Mouse (Mus musculus) cerebellum, adult 11-12 months (tissue): ENCODE measurements around the gene Ndufa9.

ENCODE experiments used
- DNase-seq: peaks from one replicate; pipeline ENCODE4 v3.0.0; 2022

The Ndufa9 gene

DNA sequence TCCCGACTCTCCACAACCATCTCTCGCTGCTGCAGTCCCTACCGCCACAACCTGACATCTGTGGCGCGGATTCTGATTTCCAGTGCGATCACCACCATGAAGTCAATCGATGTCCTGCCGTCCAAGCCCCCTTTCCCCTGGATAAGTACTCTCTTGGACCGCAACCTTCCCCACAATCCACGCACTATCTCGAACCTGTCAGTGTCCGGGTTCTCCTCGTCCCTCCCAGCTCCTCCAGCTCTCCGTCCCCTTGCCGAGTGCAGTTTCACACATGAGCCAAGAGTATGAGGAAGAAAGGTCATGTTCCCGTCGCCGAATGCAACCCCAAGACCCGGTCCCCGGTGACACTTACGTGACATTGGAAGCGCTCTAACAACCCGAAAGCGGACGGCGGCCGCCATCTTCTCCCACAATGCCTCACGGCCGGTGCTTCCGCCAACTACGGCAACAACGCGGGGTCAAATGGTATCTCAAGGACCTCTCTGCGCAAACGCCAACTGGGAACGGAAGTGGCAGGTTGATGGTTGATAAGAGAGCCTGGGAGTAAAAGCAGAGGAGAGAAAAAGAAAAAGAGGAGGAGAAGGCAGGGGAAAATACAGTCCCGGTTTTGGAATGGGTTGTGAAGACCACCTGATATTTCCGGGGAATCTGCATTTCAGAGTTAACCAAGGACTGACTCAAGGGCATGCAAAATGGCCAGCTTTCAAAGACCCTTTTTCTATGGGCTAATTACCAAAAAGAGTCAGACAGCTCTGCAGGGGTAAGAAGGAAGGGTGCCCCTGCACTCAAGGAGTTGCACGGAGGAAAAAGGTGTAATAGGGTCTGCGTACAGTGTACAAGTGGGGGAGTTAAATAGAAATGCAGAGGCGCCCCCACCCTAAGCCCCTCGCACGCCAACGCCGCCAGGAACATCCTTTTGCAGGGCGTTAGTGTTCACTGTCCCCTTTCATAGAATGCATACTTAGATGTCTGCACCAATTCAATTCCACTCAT lies at the start of gene Ndufa9:
Ndufa9 (minus strand) TSS at position 425 of the 993 bp plus-strand sequence.
- peak; percentile 93 for DNase-seq

DNA sequence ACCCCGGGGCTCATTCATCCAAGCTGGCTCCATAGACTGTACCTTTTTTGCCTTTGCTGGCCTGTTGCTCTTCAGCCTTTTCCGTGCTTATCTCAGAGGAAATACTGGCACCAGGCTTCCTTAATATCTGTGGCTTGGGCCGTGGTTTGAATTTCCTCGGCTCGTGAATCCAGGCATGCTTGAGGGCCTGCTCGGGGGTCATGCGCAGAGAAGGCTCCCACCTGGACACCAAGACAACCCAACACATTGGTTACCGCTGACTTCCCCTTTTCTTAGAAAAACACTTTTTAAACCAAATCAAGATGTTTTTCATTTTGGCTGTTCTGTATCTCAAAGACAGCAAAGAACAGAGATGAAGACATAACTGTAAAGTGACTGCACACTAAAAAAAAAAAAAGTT lies 28.2 kb upstream of the Ndufa9 start:
- no peak for DNase-seq

DNA sequence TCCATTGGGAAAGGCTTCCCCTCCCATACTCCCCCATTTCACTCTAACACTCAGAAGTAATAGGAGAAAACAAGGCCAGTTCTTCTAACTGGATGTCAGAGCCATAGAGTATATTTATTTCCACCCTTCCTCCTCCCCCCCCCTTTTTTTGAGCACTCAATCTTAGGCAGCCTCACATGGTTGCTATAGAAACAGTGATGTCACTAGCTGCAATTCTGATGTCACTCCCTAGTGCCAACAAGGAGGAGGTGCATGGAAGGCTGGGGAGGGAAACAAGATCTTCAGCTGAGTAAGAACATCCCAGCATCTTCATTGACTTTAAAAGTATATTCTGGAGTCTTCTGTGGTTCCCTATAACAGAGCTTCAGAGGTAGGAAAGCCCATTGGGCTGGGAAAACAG lies 3.9 kb upstream of the Ndufa9 start, which contains the start of gene Akap3:
Akap3 (plus strand) TSS at position 218 of the 400 bp plus-strand sequence.
- DNase-seq = no peak

DNA sequence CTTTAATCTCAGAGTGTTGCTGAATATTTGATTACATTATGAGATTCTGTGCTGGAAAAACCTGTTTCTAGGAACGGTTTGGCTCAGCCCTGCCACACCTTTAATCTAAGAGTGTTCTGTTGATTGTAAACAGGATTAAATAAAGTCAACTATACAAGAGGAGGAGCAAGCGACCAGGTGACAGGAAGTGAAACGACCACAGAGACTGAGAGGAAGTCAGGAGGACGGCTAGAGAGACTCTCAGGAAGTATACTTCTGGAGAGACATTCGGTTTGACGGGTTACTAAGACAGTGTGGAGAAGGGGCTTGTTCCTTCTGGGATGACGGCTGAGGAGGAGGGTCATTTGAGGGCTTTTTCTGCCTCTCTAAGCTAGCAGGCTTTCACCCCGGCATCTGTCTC lies 12.3 kb downstream of the Ndufa9 start:
- DNase-seq = no peak

DNA sequence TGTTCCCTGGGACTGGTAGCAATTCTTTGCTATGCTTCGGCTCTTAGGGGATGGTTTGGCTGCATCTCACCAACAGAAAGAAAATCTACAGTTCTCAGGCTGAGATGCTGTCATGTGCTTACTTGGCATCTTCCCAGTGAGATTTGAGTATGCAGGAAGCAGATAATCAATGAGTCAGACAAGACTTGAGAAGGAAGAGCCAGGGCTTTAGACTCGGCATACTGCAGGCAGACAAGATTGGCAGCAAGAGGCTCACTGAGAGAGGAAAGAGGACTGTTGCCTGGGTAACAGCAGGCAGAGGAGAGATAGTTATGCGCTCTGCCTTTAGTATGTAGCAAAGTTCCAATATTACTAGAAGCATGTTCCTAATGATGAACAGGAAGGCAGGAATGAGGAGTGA lies 25.8 kb downstream of the Ndufa9 start:
- no peak for DNase-seq

DNA sequence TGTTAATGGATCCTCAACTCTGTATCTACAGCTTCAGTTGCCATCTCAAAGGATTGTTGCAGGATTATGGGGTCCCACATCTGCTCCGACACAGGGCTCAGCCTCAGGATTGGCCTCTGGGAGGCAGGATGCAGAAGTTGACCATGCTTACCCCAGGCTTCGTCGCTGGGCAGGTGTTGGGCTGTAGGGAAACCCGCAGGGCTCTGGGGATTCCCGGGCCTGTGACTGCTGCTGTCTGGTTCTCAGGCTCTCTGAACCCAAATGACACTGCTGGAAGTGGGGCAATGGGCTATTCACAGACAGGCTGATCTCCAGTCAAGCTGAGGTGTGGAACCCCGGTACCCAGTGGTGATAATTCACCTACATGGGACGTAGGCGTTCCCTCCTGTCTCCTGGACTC lies 32.6 kb downstream of the Ndufa9 start:
- DNase-seq = no peak

DNA sequence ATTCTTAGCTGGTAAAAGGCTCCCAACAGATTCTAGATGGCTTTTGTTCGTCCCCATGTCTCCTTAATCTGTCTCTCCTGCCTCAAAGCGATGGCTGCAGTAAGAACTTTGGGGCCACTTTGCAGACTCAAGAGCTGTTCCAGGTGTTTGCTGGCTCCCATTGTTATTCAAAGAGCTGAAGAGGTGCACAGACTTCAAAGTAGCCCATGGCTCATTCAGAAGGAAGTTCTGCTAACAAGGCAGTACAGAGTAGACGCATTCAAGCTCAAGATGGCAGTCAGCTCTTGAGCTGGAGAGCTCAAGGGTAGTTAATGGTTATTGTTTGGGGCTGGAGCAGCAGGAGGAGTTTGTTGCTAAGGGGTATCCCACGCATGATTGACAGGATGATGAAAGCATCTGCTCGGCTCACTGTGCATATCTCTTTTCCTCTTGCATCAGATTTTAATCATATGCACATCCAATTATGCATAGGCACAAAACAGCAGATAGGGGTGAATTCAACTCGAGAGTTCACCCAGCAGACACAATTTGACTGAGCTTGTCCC lies 33.7 kb downstream of the Ndufa9 start:
- DNase-seq = no peak

DNA sequence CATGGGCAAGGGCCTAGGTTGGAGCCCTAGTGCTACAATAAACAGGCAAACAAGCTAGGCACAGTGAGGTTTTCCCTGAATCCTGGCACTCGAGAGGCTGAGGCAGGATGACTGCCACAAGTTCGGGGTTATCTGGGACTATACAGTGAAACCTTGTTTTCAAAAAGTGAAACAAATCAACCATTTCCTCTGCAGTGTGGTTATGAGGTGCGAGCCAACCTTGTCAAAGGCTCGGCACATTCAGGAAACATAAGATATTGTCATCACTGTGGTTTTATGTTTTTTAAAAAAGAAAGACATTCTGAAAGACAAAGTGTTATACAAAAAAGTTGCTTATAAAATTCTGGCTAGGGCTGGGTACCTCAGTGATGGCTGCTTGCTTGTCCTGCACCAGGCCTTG lies 37.5 kb downstream of the Ndufa9 start:
- no peak for DNase-seq

DNA sequence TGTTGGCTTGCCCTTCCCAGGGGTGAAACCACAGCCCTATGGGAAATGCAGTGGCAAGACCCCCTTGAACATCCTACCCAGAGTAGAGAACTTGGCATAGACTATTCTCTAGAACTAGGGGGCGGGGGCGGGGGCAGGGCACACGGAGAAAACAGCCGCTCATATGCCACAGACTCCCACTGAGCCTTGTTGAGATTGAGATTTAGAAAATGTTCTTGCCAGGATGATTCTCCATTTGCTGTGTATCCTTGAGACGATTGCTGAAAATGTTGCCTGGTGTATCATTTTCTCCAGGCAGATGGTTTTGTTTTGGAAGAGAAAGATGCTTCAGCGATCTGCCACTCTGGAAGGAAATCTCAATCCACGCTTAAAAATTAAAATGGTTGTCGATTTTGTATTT lies 40.4 kb downstream of the Ndufa9 start:
- DNase-seq = no peak

DNA sequence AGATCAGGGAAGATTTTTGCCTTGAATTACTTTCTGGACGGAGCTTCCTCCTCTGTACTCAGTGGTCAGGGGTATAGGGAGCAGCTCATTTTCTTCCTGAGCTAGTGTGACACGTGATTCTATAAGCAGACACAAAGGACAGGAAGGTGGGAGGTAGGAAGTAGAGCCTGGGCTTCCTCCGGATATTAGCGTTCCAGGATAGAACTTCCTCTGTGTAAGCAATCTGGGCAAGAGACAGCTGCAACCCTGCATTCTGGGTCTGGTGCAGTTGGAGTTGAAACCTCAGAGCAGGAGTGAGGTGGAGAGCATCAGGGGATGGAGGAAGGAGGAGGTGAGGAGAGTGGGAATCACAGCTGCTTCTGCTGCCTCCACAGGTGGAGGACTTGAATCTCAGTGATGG lies 40.8 kb downstream of the Ndufa9 start:
- no peak for DNase-seq

DNA sequence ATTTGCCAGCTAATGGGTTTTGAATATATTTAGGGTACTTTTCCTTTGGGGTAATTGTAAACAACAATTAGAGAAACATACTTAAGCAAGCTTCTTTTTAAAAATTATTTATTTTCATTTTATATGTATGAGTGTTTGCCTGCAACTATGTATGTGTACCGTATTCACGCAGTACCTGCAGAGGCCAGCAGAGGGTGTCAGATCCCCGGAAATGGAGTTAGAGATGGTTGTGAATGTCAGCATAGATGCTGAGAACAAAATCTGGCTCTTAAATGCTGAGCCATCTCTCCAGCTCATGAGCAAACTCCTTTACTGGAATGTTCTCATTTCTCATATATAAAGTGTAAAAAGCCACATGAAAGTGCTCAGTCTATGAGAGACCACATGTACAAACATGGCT lies 42.2 kb downstream of the Ndufa9 start:
- DNase-seq = no peak

DNA sequence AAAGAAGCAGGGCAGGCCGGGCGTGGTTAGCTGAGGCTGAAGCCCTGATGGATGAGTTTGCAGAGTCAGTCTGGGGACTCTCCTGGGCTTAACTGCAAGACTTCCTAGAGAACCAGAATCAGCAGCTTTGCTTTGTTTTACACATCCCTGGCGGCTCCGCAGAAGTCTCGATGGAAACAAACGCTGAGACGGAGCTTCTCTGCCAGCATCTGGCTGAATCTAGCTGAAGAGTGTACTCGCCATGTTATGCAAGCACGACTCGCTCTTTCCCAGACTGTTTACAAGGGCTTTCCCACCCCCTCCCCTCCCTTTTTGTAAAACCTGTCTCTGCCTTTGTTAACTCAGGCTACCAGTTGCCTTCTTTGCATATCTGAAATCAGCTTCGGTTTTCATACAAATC lies 46.0 kb downstream of the Ndufa9 start:
- no peak for DNase-seq

DNA sequence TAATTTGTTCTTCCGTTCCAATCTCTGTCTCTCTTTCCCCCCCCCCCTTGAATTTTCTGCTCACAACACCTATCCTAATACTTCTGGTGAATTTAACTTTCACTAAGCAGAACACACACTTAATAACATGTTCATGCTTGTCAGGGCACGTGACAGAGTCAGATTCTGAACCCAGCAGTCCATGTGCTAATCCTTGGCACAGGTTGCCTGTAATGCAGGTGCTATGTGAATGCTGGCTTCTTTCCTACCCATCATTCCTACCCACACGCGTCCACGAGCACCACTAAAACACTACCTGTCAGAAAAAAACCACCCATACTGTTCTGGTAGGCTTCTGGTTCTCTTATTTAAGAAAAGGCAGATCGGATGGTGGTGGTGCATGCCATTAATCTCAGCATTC lies 54.2 kb downstream of the Ndufa9 start:
- DNase-seq = no peak

DNA sequence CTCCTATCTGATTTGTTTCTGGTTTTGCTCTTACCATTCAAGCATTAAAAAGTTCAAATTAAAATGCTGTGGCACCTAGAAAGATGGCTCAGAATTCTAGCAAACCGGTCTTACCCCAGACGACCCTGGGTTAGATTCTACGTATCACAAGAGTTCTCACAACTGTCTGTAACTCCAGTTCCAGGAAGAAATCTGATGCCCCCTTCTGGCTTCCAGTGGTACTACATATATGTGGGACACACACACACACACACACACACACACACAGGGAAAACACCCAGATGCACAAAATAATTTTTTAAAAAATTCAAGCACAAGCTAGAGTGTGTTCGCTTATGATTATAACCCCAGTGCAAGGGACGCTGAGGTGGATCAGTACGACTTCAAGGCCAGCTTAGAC lies 55.2 kb downstream of the Ndufa9 start:
- DNase-seq = no peak

DNA sequence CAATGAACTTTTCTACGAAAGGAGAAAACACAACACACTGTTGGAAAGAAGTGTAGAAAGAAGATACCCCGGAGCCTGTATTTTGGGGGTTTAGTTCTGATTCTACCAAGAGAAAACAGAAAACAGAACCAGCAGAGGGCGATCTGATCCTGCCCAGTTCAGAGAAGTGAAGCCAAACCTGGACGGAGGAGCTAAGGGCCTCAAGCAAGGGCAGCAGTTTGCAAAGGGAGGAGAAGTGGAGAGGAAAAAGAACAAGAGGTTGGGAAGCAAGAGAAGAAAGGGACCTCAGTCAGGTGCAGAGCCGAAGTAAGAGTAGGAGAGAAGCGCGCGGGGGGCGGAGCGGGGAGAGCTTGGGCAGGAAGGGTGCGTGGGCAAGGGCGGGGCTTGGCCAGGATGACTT lies 57.0 kb downstream of the Ndufa9 start:
- no peak for DNase-seq

DNA sequence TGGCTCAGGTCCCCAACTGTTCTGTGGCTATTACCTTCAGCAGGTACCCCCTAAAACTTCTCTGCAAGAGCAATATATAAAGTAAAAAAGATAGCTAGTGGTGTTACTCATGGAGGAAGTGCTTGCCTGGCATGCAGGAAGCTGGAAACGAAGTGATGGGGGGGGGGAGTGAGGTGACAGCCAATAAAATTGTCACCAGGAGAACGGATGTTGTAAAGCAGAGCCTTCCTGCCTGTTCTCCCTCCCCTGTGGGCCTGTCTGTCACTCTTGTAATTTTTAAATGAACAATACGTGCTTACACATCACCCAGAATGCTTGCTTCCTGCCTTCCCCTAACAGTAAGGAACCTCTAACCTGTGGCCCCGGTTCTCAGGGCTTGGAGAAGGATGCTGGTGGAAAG lies 57.4 kb downstream of the Ndufa9 start:
- no peak for DNase-seq

DNA sequence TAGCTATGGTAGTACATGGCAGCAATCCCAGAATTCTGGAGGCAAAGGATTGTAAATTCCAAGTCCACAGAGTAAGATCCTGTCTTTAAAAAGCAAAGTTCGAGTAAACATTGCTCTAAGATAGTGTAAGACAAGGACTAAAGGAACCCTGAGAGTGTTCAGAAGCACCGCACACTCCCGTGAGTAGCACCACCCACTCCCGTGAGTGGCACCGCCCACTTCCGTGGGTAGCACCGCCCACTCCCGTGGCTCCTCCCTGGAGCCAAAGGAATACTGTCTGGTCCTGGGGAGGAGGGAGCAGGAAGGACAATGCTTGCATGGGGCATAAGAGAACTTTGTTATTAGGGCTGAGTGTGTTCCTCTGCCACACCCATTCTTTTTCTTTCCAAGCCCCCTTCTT lies 60.1 kb downstream of the Ndufa9 start:
- no peak for DNase-seq

DNA sequence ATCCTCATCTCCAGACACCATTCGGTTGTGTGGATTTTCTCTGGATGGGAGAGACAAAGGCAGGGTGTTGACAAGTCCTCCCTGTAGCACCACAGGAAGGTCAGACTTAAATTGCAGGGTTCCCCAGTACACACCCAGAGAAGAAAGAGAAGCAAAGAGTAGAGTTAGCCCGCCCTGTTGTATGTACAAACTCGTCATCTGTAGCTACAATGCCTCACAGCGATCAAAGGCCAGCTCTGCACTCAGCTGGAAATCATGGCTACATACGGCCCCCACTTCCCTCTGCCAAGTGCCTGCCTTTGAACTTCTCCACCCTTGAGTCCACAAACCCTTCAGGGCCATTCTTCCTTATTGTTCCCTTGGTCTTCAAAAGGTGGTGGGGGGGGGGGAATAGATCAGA lies 64.7 kb downstream of the Ndufa9 start:
- DNase-seq = no peak

DNA sequence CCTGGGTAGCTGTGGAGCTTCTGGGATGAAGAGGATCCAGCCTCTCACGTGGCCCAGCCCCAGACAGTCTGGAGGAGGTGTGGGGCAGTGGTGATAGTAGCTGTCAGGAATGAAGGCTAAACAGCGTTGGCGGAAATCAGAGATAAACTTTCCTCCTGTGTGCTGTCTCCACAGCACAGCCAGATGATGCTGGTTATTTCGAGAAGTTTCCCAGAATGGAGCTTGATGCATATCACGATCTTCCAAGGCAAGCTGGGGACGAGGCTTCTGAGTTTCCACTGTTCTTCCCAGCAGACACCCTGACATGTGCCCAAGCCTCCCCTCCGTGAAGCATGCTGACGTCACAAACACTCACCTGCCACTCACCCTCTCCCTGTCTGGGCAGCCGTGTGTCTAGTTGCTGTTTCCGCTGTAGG lies 65.3 kb downstream of the Ndufa9 start:
- no peak for DNase-seq

DNA sequence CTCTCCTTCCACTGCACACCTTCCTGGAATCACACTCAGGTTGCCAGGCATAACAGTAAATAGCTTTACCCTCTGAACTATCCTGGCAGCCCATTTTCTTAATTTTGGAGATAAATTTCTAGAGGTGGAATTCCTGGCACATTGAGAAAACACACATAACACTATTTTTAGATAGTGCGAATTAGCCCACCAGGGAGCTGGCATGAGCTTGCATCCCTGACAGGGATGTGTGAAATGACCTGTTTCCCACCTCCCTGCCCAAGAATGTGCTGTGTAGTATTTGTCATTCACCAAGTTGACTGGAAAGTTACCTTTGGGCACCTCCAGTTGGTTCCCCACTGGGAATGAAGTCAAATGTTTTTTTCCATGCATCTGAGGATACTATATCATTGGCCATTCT lies 65.9 kb downstream of the Ndufa9 start:
- DNase-seq = no peak

DNA sequence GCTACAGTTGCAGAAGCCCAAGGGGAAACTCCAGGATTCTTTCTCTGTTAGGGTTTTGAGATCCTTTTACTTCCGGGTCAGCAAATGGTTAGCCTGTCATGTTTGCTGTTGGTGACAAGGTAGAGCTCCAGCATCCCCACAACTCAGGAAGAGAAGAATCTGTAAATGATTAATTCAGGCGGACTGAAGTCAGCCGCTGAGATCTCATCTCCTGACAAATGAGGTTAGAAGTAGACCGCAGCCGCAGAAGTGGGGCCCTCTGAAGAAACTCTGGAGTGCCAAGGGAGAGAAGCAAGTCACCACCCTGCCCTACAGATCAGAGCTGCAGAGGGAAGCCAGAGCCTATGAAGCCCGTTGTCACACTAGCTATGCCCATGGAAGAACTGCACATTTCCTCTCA lies 71.0 kb downstream of the Ndufa9 start:
- no peak for DNase-seq

DNA sequence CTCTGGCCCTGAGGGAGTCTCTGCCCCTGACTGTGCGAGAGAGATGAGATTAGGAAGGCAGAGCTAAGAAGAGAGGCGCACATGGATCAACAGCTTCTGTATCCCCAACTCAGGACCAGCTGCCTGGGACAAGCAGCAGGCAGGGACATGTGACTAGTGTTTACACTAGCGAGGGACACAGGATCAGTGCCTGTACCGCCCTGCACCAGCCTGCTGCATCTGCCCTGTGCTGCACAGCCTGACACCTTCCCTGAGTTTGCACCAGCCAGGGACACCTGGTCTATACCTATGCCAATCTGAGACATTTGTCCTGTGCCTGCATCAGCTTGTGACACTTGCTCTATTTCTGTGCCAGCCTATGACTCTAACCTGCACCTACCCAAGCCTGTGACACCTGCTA lies 75.1 kb downstream of the Ndufa9 start:
- DNase-seq = no peak

DNA sequence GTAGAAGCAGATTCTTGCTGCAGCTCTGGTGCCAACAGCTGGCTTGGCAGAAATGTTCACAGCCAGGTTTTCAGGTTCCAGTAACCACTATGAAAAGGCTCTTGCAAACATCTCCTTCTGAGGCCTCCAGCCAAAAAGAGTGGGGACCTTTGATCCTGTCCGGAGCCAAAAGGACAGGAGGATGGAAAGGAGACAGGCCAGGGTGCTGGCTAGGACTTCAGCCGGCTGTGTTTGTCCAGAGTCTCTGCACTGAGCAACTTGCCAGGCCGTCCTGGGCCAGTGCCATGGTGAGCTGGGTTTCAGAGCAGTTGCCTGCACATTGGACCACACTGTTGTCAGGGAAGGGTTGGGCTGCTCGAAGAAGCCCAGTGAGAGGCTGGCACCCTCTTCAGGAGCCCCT lies 76.6 kb downstream of the Ndufa9 start:
- DNase-seq = peak; percentile 25
